Mouse (Mus musculus) kidney, adult 2 months (tissue): ENCODE data around the gene Phgdh.

Source experiments
- CTCF ChIP-seq: fragments of 200-500 bp; conservative IDR thresholded peaks from 2 replicates; pipeline ENCODE4 v1.5.1; 2011; ENCODE audit warnings: low read depth, mild to moderate bottlenecking, control low read depth, low read length, moderate library complexity, mixed read lengths; ENCODE audit not compliant: insufficient read depth, insufficient read length
- POLR2A ChIP-seq: fragments of 200-500 bp; IDR thresholded peaks from one replicate; pipeline ENCODE4 v1.6.1; 2011; ENCODE audit warnings: low read depth, low read length, control low read depth

- TF ChIP-seq POLR2A (no peak), CTCF (no peak)
These were observed 17.0 kb upstream of the Phgdh start for GRCm38 (mm10) chr3:98356632-98357370.
